Mouse (Mus musculus): ENCODE data around the gene Vamp2. TPM values are rescaled to one million over a fixed set of nuclear protein-coding genes. Genes with fewer than 3 reads are reported as not detected.
A peak's percentile ranks its signal among the peaks of the same experiment; 100 is the strongest.

The Vamp2 gene
- polyA plus RNA-seq, 1 experiment from 2014 or later = 81.5 TPM

GRCm38 (mm10) chr11:69118765-69119164, 30.5 kb downstream of the Vamp2 start:
- no peak for ATAC-seq (ENCODE audit: low FRiP score, low TSS enrichment)
- peak overlapping the region; percentile 88 for H3K4me2 ChIP-seq (replicated peaks; ENCODE audit: low read depth, low read length)
- no peaks in the 10 kb centered on the region for H3K9me3 ChIP-seq (ENCODE audit: low read length)
- H3K27ac ChIP-seq (ENCODE audit: low read length) = no peak overlapping the region
- no peaks in the 10 kb centered on the region for H3K36me3 ChIP-seq (ENCODE audit: insufficient read depth, low read length)
- no peak overlapping the region for H3K9ac ChIP-seq (replicated peaks; ENCODE audit: low read length)
- under 1% methylated on average over 15 of the region's 15 CpGs for WGBS
- H3K27me3 ChIP-seq (ENCODE audit: insufficient read depth, low read length) = no peaks in the 10 kb centered on the region
- H3K4me1 ChIP-seq (ENCODE audit: insufficient read depth, low read length) = peaks cover 25% of the 10 kb centered on the region
- H3K4me3 ChIP-seq (ENCODE audit: low read length) = peak overlapping the region; percentile 85

- no peaks in the 10 kb centered on the region for H3K9me3 ChIP-seq (ENCODE audit: low read length)
- H3K4me3 ChIP-seq (ENCODE audit: low read length) = peak overlapping the region; percentile 58
- WGBS = 28% methylated on average over 14 of the region's 14 CpGs
- H3K9ac ChIP-seq (replicated peaks; ENCODE audit: low read length) = peak overlapping the region; percentile 52
- H3K4me2 ChIP-seq (replicated peaks; ENCODE audit: low read depth, low read length) = peak overlapping the region; percentile 88
- peaks cover 25% of the 10 kb centered on the region for H3K4me1 ChIP-seq (ENCODE audit: insufficient read depth, low read length)
- no peak overlapping the region for H3K27ac ChIP-seq (ENCODE audit: low read length)
- ATAC-seq (ENCODE audit: low FRiP score, low TSS enrichment) = no peak
- no peaks in the 10 kb centered on the region for H3K36me3 ChIP-seq (ENCODE audit: insufficient read depth, low read length)
- H3K27me3 ChIP-seq (ENCODE audit: insufficient read depth, low read length) = no peaks in the 10 kb centered on the region
These were observed 31.3 kb downstream of the Vamp2 start for GRCm38 (mm10) chr11:69119446-69120155.

GRCm38 (mm10) chr11:69120221-69121000, 32.1 kb downstream of the Vamp2 start, which contains the start of gene Hes7:
Hes7 (plus strand) TSS chr11:69120404.
- WGBS = 2% methylated on average over 27 of the region's 27 CpGs
- Histone ChIP-seq H3K4me1 (ENCODE audit: insufficient read depth, low read length) (peaks cover 25% of the 10 kb centered on the region), H3K27ac (ENCODE audit: low read length) (no peak within 1 kb of the TSS)

GRCm38 (mm10) chr11:69121001-69121740, 32.9 kb downstream of the Vamp2 start:
- no peak overlapping the region for H3K27ac ChIP-seq (ENCODE audit: low read length)
- peaks cover 31% of the 10 kb centered on the region for H3K4me1 ChIP-seq (ENCODE audit: insufficient read depth, low read length)
- peak overlapping the region; percentile 71 for H3K9ac ChIP-seq (replicated peaks; ENCODE audit: low read length)
- under 1% methylated on average over 33 of the region's 33 CpGs for WGBS
- no peaks in the 10 kb centered on the region for H3K27me3 ChIP-seq (ENCODE audit: insufficient read depth, low read length)
- H3K9me3 ChIP-seq (ENCODE audit: low read length) = no peaks in the 10 kb centered on the region
- peak overlapping the region; percentile 58 for H3K4me3 ChIP-seq (ENCODE audit: low read length)
- H3K4me2 ChIP-seq (replicated peaks; ENCODE audit: low read depth, low read length) = peak overlapping the region; percentile 88
- no peaks in the 10 kb centered on the region for H3K36me3 ChIP-seq (ENCODE audit: insufficient read depth, low read length)
- ATAC-seq (ENCODE audit: low FRiP score, low TSS enrichment) = no peak

More at GRCm38 (mm10) chr11:69120221-69121000, 32.1 kb downstream of the Vamp2 start, which contains the start of gene Hes7:
- no peak for ATAC-seq (ENCODE audit: low FRiP score, low TSS enrichment)
- H3K27me3 ChIP-seq (ENCODE audit: insufficient read depth, low read length) = no peaks in the 10 kb centered on the region
- H3K9me3 ChIP-seq (ENCODE audit: low read length) = no peaks in the 10 kb centered on the region
- peak within 1 kb of the TSS; percentile 58 for H3K4me3 ChIP-seq (ENCODE audit: low read length)
- no peaks in the 10 kb centered on the region for H3K36me3 ChIP-seq (ENCODE audit: insufficient read depth, low read length)
- H3K9ac ChIP-seq (replicated peaks; ENCODE audit: low read length) = peak within 1 kb of the TSS; percentile 71
- H3K4me2 ChIP-seq (replicated peaks; ENCODE audit: low read depth, low read length) = peak within 1 kb of the TSS; percentile 88

DNA sequence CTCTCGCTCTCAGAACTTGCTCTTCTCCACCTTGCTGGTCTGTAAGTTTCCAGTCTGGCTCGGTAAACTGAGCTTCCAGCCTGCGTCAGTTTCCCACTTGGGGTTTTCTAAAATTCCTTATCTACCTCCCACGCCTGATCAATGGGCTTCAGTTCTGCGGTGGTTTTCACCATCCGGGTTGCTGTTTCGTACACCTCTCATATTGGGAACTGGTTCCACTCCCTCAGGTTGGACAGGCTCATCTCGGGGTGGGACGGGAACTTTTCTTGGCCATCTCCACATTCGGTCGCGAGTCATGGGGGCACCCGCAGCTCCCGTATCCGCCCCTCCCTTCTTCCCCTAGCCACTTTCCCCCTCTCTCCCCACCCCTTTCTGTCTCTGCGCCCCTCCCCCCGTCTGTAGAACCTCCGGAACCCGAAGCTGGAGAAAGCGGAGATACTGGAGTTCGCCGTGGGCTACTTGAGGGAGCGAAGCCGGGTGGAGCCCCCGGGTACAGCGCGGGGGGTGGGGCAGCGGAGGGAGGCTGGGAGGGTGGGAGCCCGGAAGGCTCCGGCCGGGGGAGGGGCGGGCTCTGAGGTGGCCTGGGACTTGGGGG, 33.5 kb downstream of the Vamp2 start:
- peak overlapping the region; percentile 88 for H3K4me2 ChIP-seq (replicated peaks; ENCODE audit: low read depth, low read length)

GRCm38 (mm10) chr11:69122336-69122951, 34.2 kb downstream of the Vamp2 start, which contains the start of gene 9130213A22Rik:
9130213A22Rik (minus strand) TSS chr11:69122589.
- H3K36me3 ChIP-seq (ENCODE audit: insufficient read depth, low read length) = no peaks in the 10 kb centered on the region
- H3K27me3 ChIP-seq (ENCODE audit: insufficient read depth, low read length) = no peaks in the 10 kb centered on the region
- under 1% methylated on average over 65 of the region's 66 CpGs for WGBS
- H3K9ac ChIP-seq (replicated peaks; ENCODE audit: low read length) = peak within 1 kb of the TSS; percentile 71
- H3K4me1 ChIP-seq (ENCODE audit: insufficient read depth, low read length) = peaks cover 31% of the 10 kb centered on the region
- H3K9me3 ChIP-seq (ENCODE audit: low read length) = no peaks in the 10 kb centered on the region
- H3K27ac ChIP-seq (ENCODE audit: low read length) = peak within 1 kb of the TSS; percentile 86
- ATAC-seq (ENCODE audit: low FRiP score, low TSS enrichment) = peak; percentile 74
- peak within 1 kb of the TSS; percentile 88 for H3K4me2 ChIP-seq (replicated peaks; ENCODE audit: low read depth, low read length)
- peak within 1 kb of the TSS; percentile 58 for H3K4me3 ChIP-seq (ENCODE audit: low read length)

More for the DNA sequence above, 33.5 kb downstream of the Vamp2 start:
- Histone ChIP-seq H3K9ac (replicated peaks; ENCODE audit: low read length) (peak overlapping the region; percentile 71), H3K36me3 (ENCODE audit: insufficient read depth, low read length) (no peaks in the 10 kb centered on the region), H3K27me3 (ENCODE audit: insufficient read depth, low read length) (no peaks in the 10 kb centered on the region), H3K9me3 (ENCODE audit: low read length) (no peaks in the 10 kb centered on the region), H3K4me3 (ENCODE audit: low read length) (peak overlapping the region; percentile 58), H3K4me1 (ENCODE audit: insufficient read depth, low read length) (peaks cover 34% of the 10 kb centered on the region), H3K27ac (ENCODE audit: low read length) (peak overlapping the region; percentile 86)
- under 1% methylated on average over 27 of the region's 32 CpGs for WGBS
- no peak for ATAC-seq (ENCODE audit: low FRiP score, low TSS enrichment)

- WGBS = under 1% methylated on average over 29 of the region's 29 CpGs
These were observed 34.9 kb downstream of the Vamp2 start for GRCm38 (mm10) chr11:69123056-69123692.

DNA sequence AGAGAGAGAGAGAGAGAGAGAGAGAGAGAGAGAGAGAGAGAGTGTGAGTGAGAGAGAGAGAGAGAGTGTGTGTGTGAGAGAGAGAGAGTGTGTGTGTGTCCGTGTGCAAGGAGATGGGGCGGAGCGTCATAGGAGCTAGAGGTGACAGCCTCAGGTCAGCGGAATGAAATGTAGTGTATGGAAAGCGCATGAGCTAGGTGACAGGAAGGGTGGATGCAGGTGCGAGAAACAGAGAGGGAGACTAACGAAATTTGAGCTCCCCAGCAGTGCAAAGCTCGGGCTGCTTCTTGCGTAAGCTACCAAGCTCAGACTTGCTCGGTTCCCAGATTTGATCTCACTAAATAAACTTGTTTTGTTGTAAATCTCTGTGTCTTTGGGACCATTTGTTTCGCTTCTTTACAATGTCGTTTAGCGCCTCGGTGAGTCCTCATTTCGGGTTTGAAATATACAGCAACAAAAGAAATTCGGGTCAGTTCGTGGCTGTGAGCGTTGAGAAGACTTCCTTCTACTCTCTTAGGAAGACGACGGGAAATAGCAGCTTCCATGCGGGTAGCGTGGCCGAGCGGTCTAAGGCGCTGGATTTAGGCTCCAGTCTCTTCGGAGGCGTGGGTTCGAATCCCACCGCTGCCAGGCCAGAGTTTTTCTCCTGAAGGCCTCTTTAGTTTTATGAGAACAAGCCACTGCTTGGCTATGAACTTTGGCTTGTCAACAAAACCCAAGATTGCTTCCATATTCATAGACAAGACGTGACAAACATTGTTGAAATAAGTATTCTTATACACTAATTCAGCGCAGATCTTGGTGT, 35.6 kb downstream of the Vamp2 start:
- Histone ChIP-seq H3K4me2 (replicated peaks; ENCODE audit: low read depth, low read length) (peak overlapping the region; percentile 88), H3K4me3 (ENCODE audit: low read length) (peak overlapping the region; percentile 58), H3K9ac (replicated peaks; ENCODE audit: low read length) (peak overlapping the region; percentile 66), H3K9me3 (ENCODE audit: low read length) (no peaks in the 10 kb centered on the region), H3K27me3 (ENCODE audit: insufficient read depth, low read length) (no peaks in the 10 kb centered on the region), H3K4me1 (ENCODE audit: insufficient read depth, low read length) (peaks cover 27% of the 10 kb centered on the region), H3K27ac (ENCODE audit: low read length) (peak overlapping the region; percentile 67), H3K36me3 (ENCODE audit: insufficient read depth, low read length) (no peaks in the 10 kb centered on the region)
- ATAC-seq (ENCODE audit: low FRiP score, low TSS enrichment) = peak; percentile 65
- under 1% methylated on average over 31 of the region's 31 CpGs for WGBS

More at GRCm38 (mm10) chr11:69123056-69123692, 34.9 kb downstream of the Vamp2 start:
- Histone ChIP-seq H3K4me1 (ENCODE audit: insufficient read depth, low read length) (peaks cover 28% of the 10 kb centered on the region), H3K27ac (ENCODE audit: low read length) (peak overlapping the region; percentile 86), H3K4me3 (ENCODE audit: low read length) (peak overlapping the region; percentile 58), H3K27me3 (ENCODE audit: insufficient read depth, low read length) (no peaks in the 10 kb centered on the region), H3K9ac (replicated peaks; ENCODE audit: low read length) (peak overlapping the region; percentile 71), H3K9me3 (ENCODE audit: low read length) (no peaks in the 10 kb centered on the region), H3K4me2 (replicated peaks; ENCODE audit: low read depth, low read length) (peak overlapping the region; percentile 88), H3K36me3 (ENCODE audit: insufficient read depth, low read length) (no peaks in the 10 kb centered on the region)
- ATAC-seq (ENCODE audit: low FRiP score, low TSS enrichment) = peak; percentile 7; the same call in 1 of the 2 replicates

Measured in kidney, embryonic 16.5 days (tissue).